Mouse (Mus musculus) ovary, adult 18-20 months (tissue): Measurements from ENCODE around the gene 4833439L19Rik.

Experiments used
- DNase-seq: peaks from one replicate; pipeline ENCODE4 v3.0.0; 2022; ENCODE audit warnings: low spot score, mixed read lengths

The 4833439L19Rik gene

GRCm38 (mm10) chr13:54520221-54520620 is 45.0 kb downstream of the 4833439L19Rik start:
- no peak for DNase-seq

GRCm38 (mm10) chr13:54505920-54506319 is 59.3 kb downstream of the 4833439L19Rik start:
- DNase-seq: no peak

GRCm38 (mm10) chr13:54504611-54505260 is 60.5 kb downstream of the 4833439L19Rik start:
- DNase-seq: no peak

GRCm38 (mm10) chr13:54503604-54504521 is 61.4 kb downstream of the 4833439L19Rik start, which contains the start of gene Simc1:
Gene Simc1, plus strand, starts transcription at chr13:54503779.
- peak; percentile 53 for DNase-seq

GRCm38 (mm10) chr13:54503278-54503603 is 62.0 kb downstream of the 4833439L19Rik start:
- no peak for DNase-seq

- DNase-seq: no peak
Measured at GRCm38 (mm10) chr13:54501957-54502690, 63.1 kb downstream of the 4833439L19Rik start.

- no peak for DNase-seq
Measured at GRCm38 (mm10) chr13:54501352-54501751, 63.9 kb downstream of the 4833439L19Rik start.
